Mouse (Mus musculus) c-Kit-positive CD71-negative TER-119-negative erythroid progenitor cells, embryonic 14.5 days (primary cell): ENCODE measurements around the gene Crebl2.
A peak's percentile ranks its signal among the peaks of the same experiment; 100 is the strongest.

Experiments
- DNase-seq: peaks from one replicate; pipeline ENCODE4 v3.0.0-alpha.2; 2013; ENCODE audit warnings: low read depth

The Crebl2 gene

GRCm38 (mm10) chr6:134820411-134820810 is 9.5 kb upstream of the Crebl2 start:
- no peak for DNase-seq

- DNase-seq, result no peak
Measured at GRCm38 (mm10) chr6:134822844-134823243, 7.1 kb upstream of the Crebl2 start.

GRCm38 (mm10) chr6:134830776-134831175 is 822 bp downstream of the Crebl2 start:
- no peak for DNase-seq

- DNase-seq, result no peak
Measured at GRCm38 (mm10) chr6:134834585-134835251, 4.8 kb downstream of the Crebl2 start.

GRCm38 (mm10) chr6:134838111-134838510 is 8.2 kb downstream of the Crebl2 start:
- DNase-seq, result no peak

GRCm38 (mm10) chr6:134840346-134840745 is 10.4 kb downstream of the Crebl2 start:
- DNase-seq, result no peak

GRCm38 (mm10) chr6:134845726-134846125 is 15.8 kb downstream of the Crebl2 start:
- DNase-seq, result no peak

- DNase-seq, result no peak
Measured at GRCm38 (mm10) chr6:134846308-134846707, 16.4 kb downstream of the Crebl2 start.

GRCm38 (mm10) chr6:134847550-134847949 is 17.6 kb downstream of the Crebl2 start:
- no peak for DNase-seq

GRCm38 (mm10) chr6:134848197-134848890 is 18.4 kb downstream of the Crebl2 start:
- no peak for DNase-seq

GRCm38 (mm10) chr6:134849461-134849860 is 19.5 kb downstream of the Crebl2 start:
- no peak for DNase-seq

GRCm38 (mm10) chr6:134849985-134850384 is 20.0 kb downstream of the Crebl2 start:
- DNase-seq, result no peak

GRCm38 (mm10) chr6:134854782-134855181 is 24.8 kb downstream of the Crebl2 start:
- DNase-seq, result no peak

- DNase-seq, result no peak
Measured at GRCm38 (mm10) chr6:134855926-134856325, 26.0 kb downstream of the Crebl2 start.

GRCm38 (mm10) chr6:134859021-134859420 is 29.1 kb downstream of the Crebl2 start:
- DNase-seq, result no peak

GRCm38 (mm10) chr6:134860275-134860674 is 30.3 kb downstream of the Crebl2 start:
- DNase-seq, result no peak

GRCm38 (mm10) chr6:134861386-134861785 is 31.4 kb downstream of the Crebl2 start:
- DNase-seq, result no peak

- no peak for DNase-seq
Measured at GRCm38 (mm10) chr6:134862671-134863104, 32.7 kb downstream of the Crebl2 start.

GRCm38 (mm10) chr6:134863146-134863545 is 33.2 kb downstream of the Crebl2 start:
- peak; percentile 75 for DNase-seq

- DNase-seq, result no peak
Measured at GRCm38 (mm10) chr6:134866113-134866512, 36.2 kb downstream of the Crebl2 start.

- peak; percentile 30 for DNase-seq
Measured at GRCm38 (mm10) chr6:134867325-134867724, 37.4 kb downstream of the Crebl2 start.

- DNase-seq, result no peak
Measured at GRCm38 (mm10) chr6:134870209-134870742, 40.3 kb downstream of the Crebl2 start.

- no peak for DNase-seq
Measured at GRCm38 (mm10) chr6:134870887-134871286, 40.9 kb downstream of the Crebl2 start.
